Mouse (Mus musculus): ENCODE data around the gene Ablim1. TPM values are rescaled to one million over a fixed set of nuclear protein-coding genes. Genes with fewer than 3 reads are reported as not detected.

Ablim1 gene
- polyA plus RNA-seq, 1 experiment from 2014 or later = 30.2 TPM

DNA sequence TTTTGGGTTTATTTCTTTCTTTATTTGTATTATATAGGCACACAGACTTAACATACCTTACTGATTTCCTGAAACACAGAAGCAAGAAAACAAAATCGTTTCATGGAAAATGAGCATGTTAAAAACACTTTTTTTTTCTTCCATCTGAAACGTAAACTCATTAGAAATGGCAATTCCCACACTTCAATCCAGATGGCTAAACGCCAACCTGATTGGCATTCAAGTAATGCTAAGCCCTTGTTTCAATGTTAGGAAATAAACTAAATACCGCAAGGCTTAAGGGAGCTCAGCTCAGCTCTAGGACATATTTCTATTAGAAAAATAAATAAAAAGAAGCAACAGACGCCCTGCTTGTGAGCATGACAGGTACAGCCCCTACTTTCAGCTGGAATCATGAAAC lies 32.1 kb downstream of the Ablim1 start:
- Histone ChIP-seq H3K4me1 (replicated peaks; ENCODE audit: control insufficient read depth, insufficient read depth, low read length) (peaks cover 11% of the 10 kb centered on the region), H3K4me3 (ENCODE audit: low read depth, low read length) (no peak overlapping the region), H3K9ac (ENCODE audit: low read length) (no peak overlapping the region), H3K36me3 (ENCODE audit: control insufficient read depth, insufficient read depth, low read length) (no peaks in the 10 kb centered on the region), H3K4me2 (ENCODE audit: low read length) (no peak overlapping the region), H3K9me3 (ENCODE audit: control insufficient read depth, low read length) (no peaks in the 10 kb centered on the region), H3K27me3 (replicated peaks; ENCODE audit: control insufficient read depth, insufficient read depth, low read length) (no peaks in the 10 kb centered on the region), H3K27ac (ENCODE audit: low read depth) (no peak overlapping the region)
- DNase-seq (ENCODE audit: low spot score) (no peak), ATAC-seq (replicated peaks; ENCODE audit: low FRiP score, low TSS enrichment, low read depth) (no peak)
- 53% methylated on average over 5 of the region's 5 CpGs for WGBS

DNA sequence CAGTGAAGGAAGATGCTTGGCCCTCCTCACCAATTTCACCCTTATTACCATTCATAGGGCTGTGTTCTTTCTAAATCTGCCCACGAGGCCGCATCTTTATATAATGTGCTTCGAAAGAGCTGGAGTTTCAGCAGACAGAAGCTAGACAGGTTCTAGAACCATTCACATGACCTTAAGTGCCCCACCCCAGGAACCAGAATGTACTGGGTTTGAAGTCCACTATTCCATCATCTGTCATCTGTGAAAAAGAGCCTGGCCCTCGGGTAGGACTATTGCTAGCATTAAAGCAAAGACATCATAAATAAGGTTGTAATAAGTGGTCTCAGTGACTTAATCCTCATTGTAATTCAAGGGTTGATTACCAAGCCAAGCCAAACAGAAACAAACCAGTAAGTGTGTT lies 35.1 kb downstream of the Ablim1 start:
- DNase-seq (ENCODE audit: low spot score) (no peak), ATAC-seq (replicated peaks; ENCODE audit: low FRiP score, low TSS enrichment, low read depth) (no peak)
- WGBS = 79% methylated on average over 4 of the region's 4 CpGs
- Histone ChIP-seq H3K36me3 (ENCODE audit: control insufficient read depth, insufficient read depth, low read length) (no peaks in the 10 kb centered on the region), H3K4me3 (ENCODE audit: low read depth, low read length) (no peak overlapping the region), H3K4me1 (replicated peaks; ENCODE audit: control insufficient read depth, insufficient read depth, low read length) (peaks cover 27% of the 10 kb centered on the region), H3K9ac (ENCODE audit: low read length) (no peak overlapping the region), H3K27me3 (replicated peaks; ENCODE audit: control insufficient read depth, insufficient read depth, low read length) (no peaks in the 10 kb centered on the region), H3K9me3 (ENCODE audit: control insufficient read depth, low read length) (no peaks in the 10 kb centered on the region), H3K27ac (ENCODE audit: low read depth) (no peak overlapping the region), H3K4me2 (ENCODE audit: low read length) (no peak overlapping the region)

DNA sequence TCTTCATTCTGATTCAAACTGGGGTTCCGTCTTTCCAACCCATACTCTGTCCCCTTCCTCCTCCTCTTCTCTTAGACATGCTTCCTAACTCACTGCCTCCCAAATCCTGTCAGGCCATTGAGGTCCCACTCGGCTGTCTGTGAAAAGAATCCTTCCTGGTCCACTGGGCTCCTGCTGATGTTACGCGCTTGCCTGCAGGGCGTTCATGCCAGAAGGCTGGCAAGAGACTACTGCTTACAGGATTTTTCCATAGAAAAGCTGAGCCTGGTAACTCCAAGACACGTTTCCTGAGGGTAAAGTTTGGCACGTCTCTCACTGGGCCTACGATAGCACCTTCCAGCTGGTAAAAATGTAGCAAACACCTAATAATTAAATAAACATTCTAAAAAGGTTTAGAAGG lies 36.5 kb downstream of the Ablim1 start:
- no peaks in the 10 kb centered on the region for H3K36me3 ChIP-seq (ENCODE audit: control insufficient read depth, insufficient read depth, low read length)
- no peak for DNase-seq (ENCODE audit: low spot score)
- no peak for ATAC-seq (replicated peaks; ENCODE audit: low FRiP score, low TSS enrichment, low read depth)
- no peak overlapping the region for H3K4me2 ChIP-seq (ENCODE audit: low read length)
- no peaks in the 10 kb centered on the region for H3K9me3 ChIP-seq (ENCODE audit: control insufficient read depth, low read length)
- H3K27ac ChIP-seq (ENCODE audit: low read depth) = no peak overlapping the region
- no peak overlapping the region for H3K4me3 ChIP-seq (ENCODE audit: low read depth, low read length)
- no peak overlapping the region for H3K9ac ChIP-seq (ENCODE audit: low read length)
- 82% methylated on average over 8 of the region's 8 CpGs for WGBS
- H3K27me3 ChIP-seq (replicated peaks; ENCODE audit: control insufficient read depth, insufficient read depth, low read length) = no peaks in the 10 kb centered on the region
- H3K4me1 ChIP-seq (replicated peaks; ENCODE audit: control insufficient read depth, insufficient read depth, low read length) = peaks cover 40% of the 10 kb centered on the region

DNA sequence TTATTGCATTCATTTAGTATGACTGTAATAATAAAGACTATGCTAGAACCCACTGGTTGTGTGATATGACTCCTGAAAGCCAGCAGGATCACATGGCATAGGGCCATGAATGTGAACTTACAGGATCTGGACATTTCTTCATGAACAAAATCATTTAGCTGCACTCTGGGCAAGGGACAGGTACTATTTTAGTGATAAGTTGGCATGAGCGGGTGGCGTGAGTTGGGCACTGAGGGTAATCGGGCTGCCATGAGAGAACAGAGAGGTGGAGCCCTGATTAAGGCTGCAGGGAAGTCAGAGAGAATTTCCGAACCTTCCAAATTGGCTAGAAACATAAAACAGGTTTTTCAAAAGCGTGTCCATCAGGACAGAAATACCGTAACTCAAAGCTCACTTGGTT lies 37.7 kb downstream of the Ablim1 start:
- Histone ChIP-seq H3K9ac (ENCODE audit: low read length) (no peak overlapping the region), H3K4me3 (ENCODE audit: low read depth, low read length) (no peak overlapping the region), H3K27ac (ENCODE audit: low read depth) (no peak overlapping the region), H3K9me3 (ENCODE audit: control insufficient read depth, low read length) (no peaks in the 10 kb centered on the region), H3K4me2 (ENCODE audit: low read length) (no peak overlapping the region), H3K4me1 (replicated peaks; ENCODE audit: control insufficient read depth, insufficient read depth, low read length) (peaks cover 49% of the 10 kb centered on the region), H3K27me3 (replicated peaks; ENCODE audit: control insufficient read depth, insufficient read depth, low read length) (no peaks in the 10 kb centered on the region), H3K36me3 (ENCODE audit: control insufficient read depth, insufficient read depth, low read length) (no peaks in the 10 kb centered on the region)
- DNase-seq (ENCODE audit: low spot score) (no peak), ATAC-seq (replicated peaks; ENCODE audit: low FRiP score, low TSS enrichment, low read depth) (no peak)
- 90% methylated on average over 6 of the region's 6 CpGs for WGBS

DNA sequence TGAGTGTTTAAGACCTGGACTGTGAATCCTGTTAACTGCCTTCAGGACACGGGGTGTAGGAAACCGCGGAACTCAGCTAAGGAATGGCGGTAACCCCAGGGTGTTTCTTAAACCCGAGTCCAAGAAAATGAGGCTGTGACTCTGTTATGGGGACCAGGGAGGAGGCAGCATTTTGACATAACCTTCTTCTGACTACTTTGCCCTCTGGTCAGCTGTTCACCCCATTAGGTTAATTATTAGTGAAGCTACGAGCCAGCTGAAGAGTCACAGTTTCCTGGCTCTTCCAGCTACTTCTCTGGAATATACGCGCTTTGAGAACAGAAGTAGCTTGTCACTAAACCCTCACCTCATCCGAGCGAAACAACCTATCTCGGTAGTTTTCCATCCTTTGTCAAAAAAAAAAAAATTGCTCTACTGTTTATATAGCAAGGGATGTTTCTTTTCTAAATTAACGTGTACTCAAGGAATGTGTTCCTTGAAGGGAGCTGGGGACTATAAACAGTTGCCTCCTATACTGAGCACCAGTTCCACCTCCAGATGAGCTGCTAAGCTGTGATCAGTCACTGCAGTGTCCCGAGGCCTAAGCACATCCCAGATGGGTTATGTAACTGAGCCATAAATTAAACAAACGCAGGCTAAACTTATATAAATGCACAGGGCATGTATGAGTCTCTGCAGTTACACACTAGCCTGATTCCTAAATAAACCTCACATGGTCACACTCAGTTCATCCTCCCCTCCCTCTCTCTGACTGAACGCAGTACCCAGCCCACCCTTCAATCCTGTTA lies 39.4 kb downstream of the Ablim1 start:
- Histone ChIP-seq H3K36me3 (ENCODE audit: control insufficient read depth, insufficient read depth, low read length) (no peaks in the 10 kb centered on the region), H3K9ac (ENCODE audit: low read length) (no peak overlapping the region), H3K27me3 (replicated peaks; ENCODE audit: control insufficient read depth, insufficient read depth, low read length) (no peaks in the 10 kb centered on the region), H3K27ac (ENCODE audit: low read depth) (peak overlapping the region; percentile 83), H3K9me3 (ENCODE audit: control insufficient read depth, low read length) (no peaks in the 10 kb centered on the region), H3K4me1 (replicated peaks; ENCODE audit: control insufficient read depth, insufficient read depth, low read length) (peaks cover 49% of the 10 kb centered on the region), H3K4me3 (ENCODE audit: low read depth, low read length) (no peak overlapping the region), H3K4me2 (ENCODE audit: low read length) (peak overlapping the region; percentile 46)
- ATAC-seq (replicated peaks; ENCODE audit: low FRiP score, low TSS enrichment, low read depth) = peak; percentile 73; the same call in 1 of the 2 replicates
- 15% methylated on average over 15 of the region's 15 CpGs for WGBS
- DNase-seq (ENCODE audit: low spot score) = peak; percentile 58

DNA sequence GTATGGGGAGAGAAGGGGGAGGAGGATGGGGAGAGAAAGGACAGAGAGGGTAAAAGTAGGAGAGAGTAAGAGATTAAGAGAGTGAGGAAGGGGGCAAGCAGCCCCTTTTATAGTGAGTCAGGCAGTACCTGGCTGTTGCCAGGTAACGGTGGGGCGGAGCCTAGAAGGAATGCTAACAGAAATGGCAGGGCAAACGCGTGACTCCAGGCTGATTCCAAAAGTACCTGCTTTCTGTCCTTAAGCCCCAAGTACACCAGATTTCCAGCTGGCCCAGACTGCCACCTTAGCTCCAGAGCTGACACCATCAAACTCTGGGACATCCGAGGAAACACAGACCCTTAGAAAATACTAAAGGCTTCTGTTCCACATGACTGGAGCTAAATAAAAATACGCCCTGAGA lies 40.0 kb downstream of the Ablim1 start:
- peak overlapping the region; percentile 83 for H3K27ac ChIP-seq (ENCODE audit: low read depth)
- peak; percentile 60 for DNase-seq (ENCODE audit: low spot score)
- 19% methylated on average over 6 of the region's 6 CpGs for WGBS

DNA sequence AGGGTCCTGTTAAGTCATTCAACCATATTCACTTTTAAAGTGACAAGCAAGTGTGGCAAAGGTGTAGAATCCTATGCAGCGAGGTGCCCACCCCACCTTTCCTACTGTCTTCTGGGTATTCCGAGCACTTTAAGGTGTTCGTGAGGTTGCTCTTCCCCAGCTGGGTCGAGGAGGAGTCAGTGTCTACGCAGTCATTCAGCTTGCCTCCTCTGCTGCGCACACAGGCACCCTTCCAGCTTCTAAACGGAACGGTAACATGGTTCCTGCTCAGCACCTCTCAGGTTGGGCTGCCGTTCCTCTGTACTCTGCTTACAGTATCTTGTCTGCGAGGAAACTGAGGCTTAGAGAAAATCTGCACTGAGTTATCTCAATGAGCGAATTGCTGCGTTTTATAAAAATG lies 40.4 kb downstream of the Ablim1 start:
- Histone ChIP-seq H3K27me3 (replicated peaks; ENCODE audit: control insufficient read depth, insufficient read depth, low read length) (no peaks in the 10 kb centered on the region), H3K9me3 (ENCODE audit: control insufficient read depth, low read length) (no peaks in the 10 kb centered on the region), H3K27ac (ENCODE audit: low read depth) (no peak overlapping the region), H3K4me3 (ENCODE audit: low read depth, low read length) (no peak overlapping the region), H3K4me2 (ENCODE audit: low read length) (peak overlapping the region; percentile 46; the same call in 1 of the 2 replicates), H3K4me1 (replicated peaks; ENCODE audit: control insufficient read depth, insufficient read depth, low read length) (peaks cover 49% of the 10 kb centered on the region), H3K36me3 (ENCODE audit: control insufficient read depth, insufficient read depth, low read length) (no peaks in the 10 kb centered on the region), H3K9ac (ENCODE audit: low read length) (no peak overlapping the region)
- 40% methylated on average over 12 of the region's 12 CpGs for WGBS
- DNase-seq (ENCODE audit: low spot score) (no peak), ATAC-seq (replicated peaks; ENCODE audit: low FRiP score, low TSS enrichment, low read depth) (no peak)

More for the DNA sequence above, 40.0 kb downstream of the Ablim1 start:
- Histone ChIP-seq H3K27me3 (replicated peaks; ENCODE audit: control insufficient read depth, insufficient read depth, low read length) (no peaks in the 10 kb centered on the region), H3K4me3 (ENCODE audit: low read depth, low read length) (no peak overlapping the region), H3K9me3 (ENCODE audit: control insufficient read depth, low read length) (no peaks in the 10 kb centered on the region), H3K9ac (ENCODE audit: low read length) (no peak overlapping the region), H3K36me3 (ENCODE audit: control insufficient read depth, insufficient read depth, low read length) (no peaks in the 10 kb centered on the region), H3K4me2 (ENCODE audit: low read length) (peak overlapping the region; percentile 46), H3K4me1 (replicated peaks; ENCODE audit: control insufficient read depth, insufficient read depth, low read length) (peaks cover 49% of the 10 kb centered on the region)
- ATAC-seq (replicated peaks; ENCODE audit: low FRiP score, low TSS enrichment, low read depth) = no peak

DNA sequence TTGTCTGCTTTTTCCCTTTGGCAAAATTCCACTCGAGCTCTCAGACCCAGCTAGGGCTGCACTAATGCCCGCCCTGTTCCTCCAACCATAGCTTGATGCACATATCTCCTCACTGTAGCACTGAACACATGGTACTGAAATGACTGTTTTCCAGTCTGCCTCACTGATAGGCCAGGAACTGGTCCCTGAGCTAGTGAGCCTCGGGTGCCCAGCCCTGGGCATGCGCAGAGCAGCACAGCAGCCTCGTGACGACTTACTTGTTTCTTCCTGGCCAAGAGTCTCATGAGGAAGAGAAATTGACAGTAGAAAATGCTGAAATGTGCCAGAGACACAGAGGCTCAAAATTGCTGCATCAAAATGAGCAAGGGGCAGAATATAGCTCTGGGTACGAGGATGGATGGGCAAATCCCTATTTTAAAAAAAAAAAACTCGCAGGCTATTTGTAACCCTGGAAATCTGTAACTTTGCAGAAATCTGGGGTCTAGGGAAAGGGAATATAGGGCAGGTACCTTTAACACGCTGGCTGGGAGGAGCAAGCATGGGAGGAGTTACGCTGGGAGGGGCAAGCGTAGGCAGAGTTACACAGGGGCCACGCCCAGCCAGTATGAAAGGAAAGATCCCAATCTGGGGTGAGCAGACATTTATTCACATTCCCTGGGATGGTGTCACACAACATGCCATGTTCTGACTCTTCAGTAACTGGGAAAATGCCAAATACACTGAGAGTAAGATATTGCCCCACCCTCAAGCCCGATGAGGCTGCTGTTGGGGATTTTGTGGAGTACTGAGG lies 41.7 kb downstream of the Ablim1 start:
- 0 out of 2 replicates have a peak overlapping the region, but pooled peaks have one; percentile 1 for H3K4me3 ChIP-seq (ENCODE audit: low read depth, low read length)

More for the DNA sequence above, 41.7 kb downstream of the Ablim1 start:
- DNase-seq (ENCODE audit: low spot score) (no peak), ATAC-seq (replicated peaks; ENCODE audit: low FRiP score, low TSS enrichment, low read depth) (0 out of 2 replicates have a peak, but pooled peaks have one; percentile 38)
- 0 out of 2 replicates have a peak overlapping the region, but pooled peaks have one; percentile 20 for H3K27ac ChIP-seq (ENCODE audit: low read depth)
- WGBS = 44% methylated on average over 13 of the region's 13 CpGs
- peak overlapping the region; percentile 20; the same call in 1 of the 2 replicates for H3K4me2 ChIP-seq (ENCODE audit: low read length)
- peaks cover 46% of the 10 kb centered on the region for H3K4me1 ChIP-seq (replicated peaks; ENCODE audit: control insufficient read depth, insufficient read depth, low read length)
- H3K36me3 ChIP-seq (ENCODE audit: control insufficient read depth, insufficient read depth, low read length) = no peaks in the 10 kb centered on the region
- H3K27me3 ChIP-seq (replicated peaks; ENCODE audit: control insufficient read depth, insufficient read depth, low read length) = no peaks in the 10 kb centered on the region
- no peak overlapping the region for H3K9ac ChIP-seq (ENCODE audit: low read length)
- H3K9me3 ChIP-seq (ENCODE audit: control insufficient read depth, low read length) = no peaks in the 10 kb centered on the region
